Mouse (Mus musculus): Measurements from ENCODE around the gene Zfp180.
A peak's percentile ranks its signal among the peaks of the same experiment; 100 is the strongest.
"Not testable (repeated sequence)": the region's sequence is repeated elsewhere in the genome, so short reads cannot be mapped to it uniquely, and the experiment has no call there.

Zfp180 gene

GRCm38 (mm10) chr7:24081634-24082431 is at the start of gene Zfp180:
Zfp180 (plus strand) TSS chr7:24081924.
- peak; percentile 96 to 98 for DNase-seq

- no peak for DNase-seq
These were observed 28.9 kb upstream of the Zfp180 start, which contains the start of gene Vmn1r183 for GRCm38 (mm10) chr7:24052660-24053304. Vmn1r183 (plus strand) TSS chr7:24053254.

GRCm38 (mm10) chr7:24074424-24074823 is 7.3 kb upstream of the Zfp180 start:
- not testable (repeated sequence) for DNase-seq

DNA sequence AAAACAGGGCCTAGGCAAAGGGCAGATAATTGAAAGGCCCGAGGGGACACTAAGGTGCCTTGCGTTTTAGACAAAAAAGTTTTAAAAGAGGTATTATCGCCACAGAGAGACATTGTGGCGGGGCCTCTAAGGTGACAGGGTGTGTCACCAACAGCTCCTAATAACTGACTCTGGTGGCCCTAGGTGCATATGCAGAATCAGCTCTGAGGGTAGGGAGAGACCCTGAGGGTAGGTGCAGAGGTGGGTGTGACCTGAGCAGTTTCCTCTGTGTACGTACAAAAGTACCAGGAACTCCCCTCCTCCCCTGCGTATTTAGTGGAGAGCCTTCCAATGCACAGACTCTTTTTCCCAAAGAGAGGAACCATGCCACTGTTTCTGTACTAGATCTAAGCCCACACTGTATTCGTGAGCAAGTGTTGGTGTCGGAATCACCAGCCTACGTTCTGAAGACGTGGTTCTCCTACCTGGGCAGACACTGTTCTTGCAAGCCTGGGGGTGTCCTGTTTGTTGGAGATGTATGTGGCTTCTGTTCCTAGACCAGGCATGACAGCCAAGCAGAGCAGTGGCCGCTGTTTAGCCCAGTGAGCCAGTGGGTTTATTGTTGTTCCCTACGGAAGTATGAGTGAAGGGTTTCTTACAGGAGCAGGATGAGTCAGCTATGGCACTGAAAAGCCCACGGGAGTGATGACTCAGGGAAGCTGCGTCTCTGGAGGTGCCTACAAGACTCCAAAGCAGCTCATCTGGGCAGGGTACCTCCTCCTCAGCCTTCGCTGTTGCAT is 922 bp downstream of the Zfp180 start:
- no peak for DNase-seq

DNA sequence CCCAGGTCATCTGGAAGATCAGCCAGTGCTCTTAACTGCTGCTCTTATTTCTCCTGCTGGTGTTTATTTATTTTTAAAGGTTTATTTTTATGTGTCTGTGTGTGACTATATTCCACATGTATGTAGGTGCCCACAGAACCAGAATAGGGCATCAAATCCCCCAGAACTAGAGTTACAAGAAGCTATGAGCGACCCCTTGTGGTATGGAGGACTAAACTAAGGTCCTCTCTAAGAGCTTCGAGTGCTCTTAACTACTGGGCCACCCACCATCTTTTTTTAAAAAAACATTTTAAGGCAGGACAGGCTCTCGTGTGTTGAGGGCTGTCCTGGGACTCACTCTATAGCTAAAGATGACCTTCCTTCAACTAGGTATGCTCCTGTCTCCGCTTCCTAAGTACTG is 5.1 kb downstream of the Zfp180 start:
- no peak for DNase-seq

DNA sequence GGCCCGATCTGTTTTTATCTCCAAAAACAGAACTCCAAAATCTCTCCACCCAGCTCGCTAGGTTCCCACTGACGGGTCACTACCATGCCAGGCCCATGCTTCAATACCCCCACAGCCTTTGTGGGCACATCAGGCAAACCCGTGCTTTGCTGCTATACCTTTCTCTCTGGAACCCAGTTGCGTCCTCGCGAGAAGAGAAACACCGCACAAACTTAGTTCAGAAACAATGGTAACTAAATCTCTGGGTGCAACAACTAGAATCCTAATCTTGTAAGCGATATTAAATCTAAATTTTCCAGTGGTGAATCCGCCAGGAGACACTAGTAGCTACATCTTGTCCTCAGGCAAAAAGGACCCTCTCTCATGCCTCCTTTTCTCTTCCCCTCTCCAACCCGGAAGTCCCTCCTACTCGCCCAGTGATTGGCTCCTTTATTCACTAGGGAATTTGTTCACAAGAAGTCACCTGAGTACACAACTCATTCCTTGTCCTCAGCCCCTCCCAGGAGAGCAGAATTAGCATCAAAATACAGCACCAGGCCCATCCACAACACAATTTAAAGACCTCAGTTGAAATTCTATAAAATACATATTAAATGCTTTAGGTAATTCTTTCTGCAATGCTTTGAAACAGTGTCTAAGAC is 5.9 kb downstream of the Zfp180 start:
- no peak for DNase-seq

- DNase-seq = no peak
These were observed 22.7 kb downstream of the Zfp180 start for GRCm38 (mm10) chr7:24104403-24104802.

GRCm38 (mm10) chr7:24105144-24105703 is 23.5 kb downstream of the Zfp180 start:
- no peak for DNase-seq

DNA sequence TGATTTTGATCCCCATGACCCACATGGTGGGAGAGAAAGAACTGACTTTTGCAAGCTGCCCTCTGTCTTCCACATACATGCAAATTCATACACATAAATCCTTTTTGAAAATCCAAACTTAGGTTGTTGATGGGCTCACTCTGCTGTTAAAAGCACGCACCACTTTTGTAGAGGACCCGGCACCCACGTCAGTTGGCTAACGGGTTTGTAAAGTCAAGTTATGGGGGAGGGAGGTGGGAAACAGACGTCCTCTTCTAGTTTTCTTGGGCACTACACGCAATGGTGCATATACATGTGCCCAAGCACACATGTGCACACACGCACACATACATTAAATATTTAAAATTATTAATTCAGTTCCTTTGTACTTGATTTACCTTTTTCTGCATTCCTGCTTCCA is 29.1 kb downstream of the Zfp180 start:
- DNase-seq = no peak

DNA sequence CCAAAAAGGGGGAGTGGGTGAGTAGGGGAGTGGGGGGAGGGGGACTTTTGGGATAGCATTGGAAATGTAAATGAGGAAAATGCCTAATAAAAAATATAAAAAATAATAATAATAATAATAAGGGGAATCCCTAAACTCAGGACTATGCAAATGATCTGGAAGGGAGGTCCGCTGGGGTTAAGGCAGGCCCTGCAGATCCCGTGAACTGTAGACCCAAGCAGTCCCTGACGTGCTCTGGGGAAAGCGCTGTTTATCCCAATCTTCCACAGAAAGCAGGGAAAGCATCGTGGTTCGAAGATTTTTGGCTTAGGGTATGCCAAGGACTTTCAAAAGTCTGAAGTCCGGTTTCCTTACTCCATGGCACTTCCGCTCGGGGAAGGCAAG is 30.0 kb downstream of the Zfp180 start:
- no peak for DNase-seq

DNA sequence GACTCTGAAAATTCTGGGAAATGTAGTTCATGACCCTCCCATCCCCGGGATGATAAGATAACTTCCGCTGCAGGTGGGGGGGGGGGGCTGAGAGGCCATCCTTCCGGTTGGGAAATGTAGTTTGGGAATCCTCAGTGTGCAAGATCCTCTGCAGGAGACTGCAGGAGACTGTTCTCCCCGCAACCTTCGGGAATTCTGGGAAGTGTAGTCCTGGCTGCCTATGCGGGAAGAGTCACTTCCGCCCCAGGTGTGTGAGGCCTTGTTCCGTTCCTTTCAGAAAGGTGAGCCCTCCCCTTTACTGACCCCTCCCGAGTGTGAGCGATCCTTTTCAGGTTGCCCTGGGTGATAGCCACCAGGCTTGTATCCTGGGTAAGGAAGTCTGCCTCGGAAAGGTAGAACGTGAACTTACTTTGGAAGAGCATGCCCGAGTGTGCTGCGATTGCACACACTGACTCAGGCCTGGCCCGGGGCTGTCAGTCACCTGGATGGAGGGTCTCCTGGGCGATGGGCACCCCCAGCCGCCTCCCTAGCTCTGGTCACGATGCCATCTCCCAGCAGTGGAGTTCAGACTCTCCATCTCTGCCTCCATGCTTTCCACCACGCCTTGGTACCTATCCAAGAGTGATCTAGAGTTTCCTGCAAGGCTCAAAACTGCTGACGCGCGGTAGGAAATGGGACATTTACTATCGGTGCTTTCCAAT is 30.6 kb downstream of the Zfp180 start, which contains the start of gene Zfp112:
Gene Zfp112, plus strand, starts transcription at position 159 of the 701 bp plus-strand sequence.
- peak; percentile 86 to 92 for DNase-seq

- DNase-seq = peak; percentile 91 to 93
These were observed 31.3 kb downstream of the Zfp180 start for GRCm38 (mm10) chr7:24113001-24113400.

DNA sequence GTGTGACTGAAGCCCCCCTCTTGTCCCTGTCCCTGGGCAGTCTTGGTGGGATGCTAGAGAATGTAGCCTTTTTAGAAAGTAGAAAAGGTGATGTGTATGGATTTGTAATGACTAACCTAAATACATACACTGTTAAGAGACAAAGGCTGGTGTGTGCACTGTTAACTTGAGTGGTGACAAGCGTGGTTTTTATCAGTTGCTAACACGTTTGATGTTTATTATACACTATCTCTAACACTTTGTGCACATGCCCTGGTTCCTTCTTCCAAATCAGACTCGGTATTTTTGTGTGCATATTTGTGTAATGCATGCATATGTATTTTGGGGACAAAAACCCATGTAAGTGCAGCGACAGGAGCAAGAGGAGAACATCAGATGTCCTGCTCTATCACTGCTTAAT is 34.9 kb downstream of the Zfp180 start:
- DNase-seq = no peak

DNA sequence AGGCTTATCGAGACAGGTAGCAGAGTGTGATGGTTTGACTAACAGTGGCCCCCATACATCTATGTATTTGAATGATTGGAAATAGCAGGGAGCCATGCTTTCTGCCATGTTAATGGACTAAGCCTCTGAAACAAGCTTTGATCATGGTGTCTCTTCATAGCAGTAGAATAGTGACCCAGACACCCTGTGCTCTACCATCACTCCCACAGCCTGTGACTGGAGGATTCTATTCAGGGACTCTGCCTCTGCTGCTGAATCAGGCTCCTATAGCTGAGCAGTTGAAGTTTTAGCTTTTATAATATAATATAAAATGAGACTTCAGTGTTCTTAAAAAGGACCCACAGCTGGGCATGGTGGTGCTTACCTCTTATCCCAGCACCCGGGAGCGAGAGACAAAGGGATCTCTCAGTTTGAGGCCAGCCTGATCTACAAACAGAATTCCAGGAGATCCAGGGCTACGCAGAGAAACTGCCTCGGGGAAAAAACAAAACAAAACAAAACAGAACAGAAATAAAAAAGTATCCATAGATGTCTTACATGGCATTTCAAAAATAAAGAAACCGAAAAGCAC is 51.8 kb downstream of the Zfp180 start:
- no peak for DNase-seq

DNA sequence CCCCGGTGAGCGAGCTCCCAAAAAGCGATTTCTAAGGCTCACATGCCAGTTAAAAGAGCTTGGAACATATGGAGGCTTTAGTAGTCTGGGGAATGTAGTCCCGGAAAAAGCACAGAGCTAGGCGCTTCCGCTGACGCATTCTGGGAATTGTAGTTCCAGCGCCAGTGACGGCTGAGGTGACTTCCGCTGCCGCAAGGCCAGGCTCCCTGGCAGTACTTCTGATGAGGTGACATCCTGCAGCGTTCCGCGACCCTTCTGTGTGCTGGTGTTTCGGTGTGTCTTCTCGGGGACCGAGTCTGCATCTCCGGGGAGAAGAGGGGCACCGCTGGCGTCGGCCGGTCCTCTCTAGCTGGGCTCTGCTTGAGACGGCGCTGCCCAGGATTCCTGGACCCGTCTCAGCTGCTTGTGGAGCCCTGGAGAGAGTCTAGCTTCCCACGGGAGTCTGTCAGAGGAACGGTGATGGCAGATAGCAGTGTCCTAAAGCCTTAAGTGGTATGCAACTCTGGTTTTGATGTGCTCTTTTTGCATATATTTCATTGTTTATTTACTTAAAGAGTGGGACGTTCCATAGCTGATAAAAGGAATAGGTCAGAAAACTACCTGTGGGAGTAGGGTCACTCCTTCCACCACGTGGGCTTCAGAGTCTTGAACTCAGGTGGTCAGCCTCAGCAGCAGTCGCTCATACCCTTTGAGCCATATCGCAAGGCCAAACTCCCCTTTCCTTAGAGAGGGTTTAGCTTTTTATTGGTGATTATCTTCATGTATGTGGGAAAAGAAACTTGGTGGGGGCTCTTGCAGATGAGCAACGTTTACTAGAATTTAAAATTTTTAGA is 52.5 kb downstream of the Zfp180 start, which contains the start of gene Zfp235:
Gene Zfp235, plus strand, starts transcription at position 174 of the 833 bp plus-strand sequence.
- DNase-seq = peak; percentile 91 to 92

- DNase-seq = no peak
These were observed 60.8 kb downstream of the Zfp180 start for GRCm38 (mm10) chr7:24142566-24142965.

DNA sequence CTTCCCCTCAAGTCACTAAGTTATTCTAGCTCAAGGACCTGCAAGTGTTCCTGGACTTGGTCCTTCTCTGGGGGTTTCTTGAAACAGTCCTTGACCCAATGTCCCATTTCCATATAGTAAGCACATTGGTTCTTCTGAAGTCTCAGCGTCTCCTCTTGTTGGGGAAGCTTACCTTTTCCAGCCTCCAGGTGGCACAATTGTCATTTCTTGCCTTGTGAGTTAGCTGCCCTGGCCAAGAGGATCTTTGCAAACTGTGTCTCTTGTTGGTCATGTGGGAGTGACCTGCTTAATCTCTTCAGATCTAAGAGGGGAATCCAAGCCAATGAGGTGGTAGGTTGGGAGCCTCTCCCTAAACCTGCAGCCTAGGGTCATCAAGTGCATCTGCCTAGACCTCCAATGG is 71.5 kb downstream of the Zfp180 start:
- DNase-seq = peak; percentile 21 to 68

All from kidney, postnatal 36 days (tissue).